Mouse (Mus musculus): Measurements from ENCODE around the gene Them5.

Gene Them5

GRCm38 (mm10) chr3:94372038-94372437, 30.1 kb downstream of the Them5 start:
- DNase-seq (ENCODE audit: low read depth, low spot score): no peak

- DNase-seq (ENCODE audit: low read depth, low spot score): no peak
Measured at GRCm38 (mm10) chr3:94372641-94373040, 30.7 kb downstream of the Them5 start, which contains the start of gene Rorc. Rorc (plus strand) TSS chr3:94372794.

DNA sequence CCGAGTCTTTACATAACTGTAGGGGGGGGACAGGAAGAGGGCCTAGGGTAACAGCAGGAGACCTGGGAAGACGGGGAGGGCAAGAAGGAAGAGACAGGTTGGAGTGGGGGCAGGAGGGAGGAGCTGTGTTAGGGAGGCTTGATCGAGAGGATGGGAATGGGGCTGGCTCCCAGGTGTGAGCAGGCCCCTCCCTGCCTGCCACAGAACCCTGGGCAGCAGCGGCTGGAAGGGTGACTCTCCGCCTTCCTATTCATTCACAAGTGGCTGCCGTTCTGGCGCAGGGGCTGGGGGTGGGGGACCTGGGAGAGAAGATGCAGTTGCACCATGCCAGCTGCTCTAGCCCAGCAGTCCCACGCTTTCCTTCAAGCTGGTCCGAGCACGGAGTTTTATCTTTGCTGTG, 31.2 kb downstream of the Them5 start:
- DNase-seq (ENCODE audit: low read depth, low spot score): no peak

- no peak for DNase-seq (ENCODE audit: low read depth, low spot score)
Measured at GRCm38 (mm10) chr3:94373597-94374011, 31.7 kb downstream of the Them5 start.

- no peak for DNase-seq (ENCODE audit: low read depth, low spot score)
Measured at GRCm38 (mm10) chr3:94374636-94375035, 32.7 kb downstream of the Them5 start.

DNA sequence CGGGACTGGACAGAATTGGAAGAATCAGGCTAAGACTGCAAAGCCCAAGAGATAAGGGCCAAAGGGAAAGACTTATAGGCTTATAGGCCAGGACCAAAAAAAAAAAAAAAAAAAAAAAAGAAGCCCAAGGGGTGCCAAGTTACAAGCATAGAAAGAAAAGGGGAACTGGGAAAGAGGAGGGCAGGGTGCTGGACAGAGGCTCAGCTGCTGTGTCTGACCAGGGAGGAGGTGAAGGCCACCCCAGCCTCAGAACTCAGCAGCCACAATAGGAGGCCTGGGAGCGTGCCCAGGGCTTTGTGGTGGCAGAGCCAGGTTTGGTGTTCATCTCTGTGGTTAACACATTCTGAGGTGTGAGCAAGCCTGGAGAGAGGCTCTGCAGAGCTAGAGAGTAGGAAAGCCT, 33.2 kb downstream of the Them5 start:
- DNase-seq (ENCODE audit: low read depth, low spot score): no peak

- no peak for DNase-seq (ENCODE audit: low read depth, low spot score)
Measured at GRCm38 (mm10) chr3:94375861-94376260, 34.0 kb downstream of the Them5 start.

DNA sequence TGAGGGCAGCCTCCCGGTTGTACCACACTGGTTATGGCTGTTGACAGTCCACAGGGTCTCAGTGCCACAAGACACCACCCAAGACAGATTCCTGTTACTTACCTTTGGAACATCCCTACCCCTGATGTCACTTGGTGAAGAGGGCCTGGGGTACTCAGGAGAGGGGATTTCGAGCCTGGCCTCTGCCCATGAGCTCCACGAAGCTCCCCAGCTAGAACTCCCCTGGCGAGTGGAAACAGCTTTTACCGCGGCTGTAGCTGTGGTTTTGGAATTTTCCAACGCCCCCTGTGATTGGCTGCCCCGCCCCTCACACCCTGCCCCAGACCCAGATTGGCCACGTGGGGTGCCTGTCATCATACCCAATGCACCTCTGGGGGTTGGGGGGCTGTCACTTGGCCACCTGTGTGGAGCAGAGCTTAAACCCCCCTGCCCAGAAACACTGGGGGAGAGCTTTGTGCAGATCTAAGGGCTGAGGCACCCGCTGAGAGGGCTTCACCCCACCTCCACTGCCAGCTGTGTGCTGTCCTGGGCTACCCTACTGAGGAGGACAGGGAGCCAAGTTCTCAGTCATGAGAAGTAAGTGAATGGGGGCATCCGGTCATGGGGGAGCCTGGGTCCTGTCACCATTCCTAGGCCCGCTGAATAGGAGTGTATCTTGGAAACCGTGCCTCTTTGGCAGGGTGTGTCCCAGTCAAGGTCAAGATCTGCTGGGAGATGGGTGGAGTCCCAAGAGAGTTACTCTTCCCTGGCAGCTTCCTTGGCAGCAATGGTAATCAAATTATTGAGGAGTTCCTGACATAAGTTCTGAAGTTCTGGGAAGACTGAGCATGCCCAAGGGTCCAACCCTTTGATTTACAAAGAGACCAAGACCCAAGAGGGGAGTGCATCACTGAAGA, 35.4 kb downstream of the Them5 start:
- no peak for DNase-seq (ENCODE audit: low read depth, low spot score)

- no peak for DNase-seq (ENCODE audit: low read depth, low spot score)
Measured at GRCm38 (mm10) chr3:94379831-94380510, 38.1 kb downstream of the Them5 start.

- no peak for DNase-seq (ENCODE audit: low read depth, low spot score)
Measured at GRCm38 (mm10) chr3:94382308-94382707, 40.4 kb downstream of the Them5 start.

DNA sequence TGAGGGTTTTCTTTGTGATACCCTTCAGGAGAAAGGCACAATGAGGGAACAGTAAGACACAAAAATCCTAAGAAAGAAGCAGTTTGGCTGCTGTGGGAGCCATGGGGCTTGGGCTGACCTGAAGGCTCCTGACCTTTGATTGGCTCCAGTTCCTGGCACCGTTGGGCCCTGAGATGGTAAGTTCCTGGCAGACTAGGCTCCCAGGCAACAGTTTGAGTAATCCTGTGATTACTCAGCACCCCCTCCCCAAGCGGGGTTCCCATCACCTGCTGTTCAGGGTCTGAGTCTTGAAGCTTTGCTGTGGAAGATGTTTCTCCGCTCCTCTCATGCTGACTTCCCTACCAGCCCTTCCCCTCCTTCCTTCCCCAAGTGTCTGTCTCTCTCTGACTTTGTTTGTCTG, 41.6 kb downstream of the Them5 start:
- no peak for DNase-seq (ENCODE audit: low read depth, low spot score)

GRCm38 (mm10) chr3:94386671-94387070, 44.8 kb downstream of the Them5 start:
- no peak for DNase-seq (ENCODE audit: low read depth, low spot score)

DNA sequence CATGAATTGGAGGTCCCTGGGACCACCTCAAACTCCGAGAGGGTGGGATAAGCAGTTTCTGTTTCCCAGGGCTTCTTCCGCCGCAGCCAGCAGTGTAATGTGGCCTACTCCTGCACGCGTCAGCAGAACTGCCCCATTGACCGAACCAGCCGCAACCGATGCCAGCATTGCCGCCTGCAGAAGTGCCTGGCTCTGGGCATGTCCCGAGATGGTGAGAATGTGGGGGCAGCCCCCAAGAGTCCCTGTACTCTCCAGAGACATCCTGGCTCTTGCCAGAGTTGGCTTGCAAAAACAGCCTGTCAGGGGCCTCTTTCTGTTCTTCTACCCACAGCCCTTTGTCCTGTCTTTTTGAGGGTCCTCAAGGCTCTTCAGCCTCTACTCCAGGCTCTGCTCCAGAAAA, 45.5 kb downstream of the Them5 start:
- DNase-seq (ENCODE audit: low read depth, low spot score): no peak

GRCm38 (mm10) chr3:94388047-94388446, 46.1 kb downstream of the Them5 start:
- no peak for DNase-seq (ENCODE audit: low read depth, low spot score)

GRCm38 (mm10) chr3:94389420-94389819, 47.5 kb downstream of the Them5 start:
- DNase-seq (ENCODE audit: low read depth, low spot score): no peak

DNA sequence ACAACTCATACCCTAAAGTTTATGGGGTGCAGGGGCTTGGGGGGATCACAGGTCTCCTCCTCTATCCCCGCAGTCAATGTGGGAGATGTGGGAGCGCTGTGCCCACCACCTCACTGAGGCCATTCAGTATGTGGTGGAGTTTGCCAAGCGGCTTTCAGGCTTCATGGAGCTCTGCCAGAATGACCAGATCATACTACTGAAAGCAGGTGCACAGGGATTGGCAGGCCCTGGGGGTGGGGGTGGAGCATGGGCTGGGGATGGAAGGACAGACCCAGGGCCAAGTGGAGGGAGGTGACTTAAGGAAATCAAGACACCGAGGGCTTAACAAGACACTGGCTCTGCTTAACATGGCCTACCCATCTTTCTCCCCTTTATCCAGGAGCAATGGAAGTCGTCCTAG, 49.1 kb downstream of the Them5 start:
- no peak for DNase-seq (ENCODE audit: low read depth, low spot score)

DNA sequence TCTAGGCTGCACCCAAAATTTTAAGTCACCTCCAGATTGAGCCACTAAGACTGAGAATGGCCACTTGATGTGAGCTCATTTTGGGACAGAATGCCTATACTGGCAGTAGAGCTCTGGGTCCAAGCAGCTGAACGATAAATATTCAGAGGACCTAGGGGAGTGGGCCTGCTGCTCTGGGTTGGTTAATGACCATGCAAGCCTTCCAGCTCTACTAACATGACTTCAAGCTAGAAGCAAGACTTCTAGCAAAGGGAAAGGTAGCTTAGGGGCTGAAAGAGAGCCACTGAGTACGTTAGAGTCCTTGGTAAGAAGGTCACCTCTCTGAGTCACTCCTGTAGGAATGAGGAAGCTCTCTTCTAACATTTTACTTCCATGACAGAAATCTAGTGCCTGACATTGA, 50.2 kb downstream of the Them5 start:
- DNase-seq (ENCODE audit: low read depth, low spot score): no peak

GRCm38 (mm10) chr3:94393049-94393448, 51.1 kb downstream of the Them5 start:
- no peak for DNase-seq (ENCODE audit: low read depth, low spot score)

GRCm38 (mm10) chr3:94396336-94396735, 54.4 kb downstream of the Them5 start:
- no peak for DNase-seq (ENCODE audit: low read depth, low spot score)

GRCm38 (mm10) chr3:94396851-94397250, 55.0 kb downstream of the Them5 start:
- no peak for DNase-seq (ENCODE audit: low read depth, low spot score)

Measured in mesoderm, embryonic 11.5 days (tissue).